Mouse (Mus musculus): ENCODE results near the gene Nab1.

DNA sequence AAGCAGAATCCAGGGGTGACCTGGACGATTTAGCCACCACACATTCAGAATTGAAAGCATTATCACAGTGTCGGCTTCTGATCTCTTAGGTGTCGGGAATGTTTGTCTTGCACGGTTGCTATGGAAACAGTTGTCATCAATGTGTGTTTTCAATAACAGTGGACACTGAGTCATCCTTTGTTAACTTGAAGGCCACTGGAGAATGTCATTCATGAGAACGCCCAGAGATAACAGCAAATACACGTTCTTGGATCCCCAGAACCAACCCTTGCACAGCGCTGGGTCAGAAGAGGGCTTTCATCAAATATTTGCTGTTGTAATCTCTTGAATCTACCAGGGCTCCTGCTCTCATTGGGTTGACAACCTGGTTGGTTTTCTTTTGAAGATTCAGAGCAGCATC, 43.9 kb downstream of the Nab1 start:
- no peak for TF ChIP-seq CTCF (IDR thresholded peaks at IDR 0.05; ENCODE audit: control insufficient read depth, insufficient read depth, low read length)
- no peak for TF ChIP-seq POLR2A (IDR thresholded peaks at IDR 0.05; ENCODE audit: borderline replicate concordance, control insufficient read depth, low read depth, low read length)
